Mouse (Mus musculus) cerebellum, adult 8-10 months (tissue): ENCODE measurements around the gene Vps26b.

Experiments
- DNase-seq: peaks from one replicate; pipeline ENCODE4 v3.0.0; 2022

The Vps26b gene

GRCm38 (mm10) chr9:26993118-26993517 lies 36.7 kb downstream of the Vps26b start:
- DNase-seq = no peak

GRCm38 (mm10) chr9:26990181-26990580 lies 39.7 kb downstream of the Vps26b start:
- no peak for DNase-seq

GRCm38 (mm10) chr9:26985668-26986277 lies 44.1 kb downstream of the Vps26b start:
- no peak for DNase-seq

- DNase-seq = no peak
Observed at GRCm38 (mm10) chr9:26985090-26985613, 44.7 kb downstream of the Vps26b start.

GRCm38 (mm10) chr9:26978776-26979175 lies 51.1 kb downstream of the Vps26b start:
- no peak for DNase-seq

- DNase-seq = no peak
Observed at GRCm38 (mm10) chr9:26977754-26978153, 52.1 kb downstream of the Vps26b start.
